Mouse (Mus musculus): Measurements from ENCODE around the gene Gm42517.

Gm42517 gene

DNA sequence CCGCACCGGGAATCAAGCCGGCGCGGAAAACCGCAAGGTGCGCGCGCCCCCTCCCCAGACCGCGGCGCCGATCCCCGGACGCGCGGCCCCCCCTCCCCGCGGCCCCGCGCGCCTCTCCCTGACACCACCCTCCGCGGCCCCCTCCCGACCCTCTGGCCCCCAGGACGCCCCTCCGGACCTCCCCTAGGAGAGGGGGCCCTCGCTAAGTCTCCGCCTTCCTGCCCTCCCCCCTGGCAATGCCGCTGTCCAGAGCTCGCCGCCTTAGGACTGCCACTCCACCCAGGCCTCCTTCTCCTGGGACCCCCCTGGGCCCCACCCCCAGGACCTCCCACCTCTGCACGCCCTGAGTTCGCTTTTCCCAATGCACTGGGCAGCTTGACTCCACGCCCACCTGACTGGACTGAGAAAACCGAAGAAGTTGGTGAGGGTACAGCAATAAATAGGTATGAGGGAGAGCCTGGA is at the start of gene Gm42517:
Gene Gm42517 (minus strand): TSS at position 52 of the 462 bp plus-strand sequence.
- DNase-seq = peak; percentile 7

DNA sequence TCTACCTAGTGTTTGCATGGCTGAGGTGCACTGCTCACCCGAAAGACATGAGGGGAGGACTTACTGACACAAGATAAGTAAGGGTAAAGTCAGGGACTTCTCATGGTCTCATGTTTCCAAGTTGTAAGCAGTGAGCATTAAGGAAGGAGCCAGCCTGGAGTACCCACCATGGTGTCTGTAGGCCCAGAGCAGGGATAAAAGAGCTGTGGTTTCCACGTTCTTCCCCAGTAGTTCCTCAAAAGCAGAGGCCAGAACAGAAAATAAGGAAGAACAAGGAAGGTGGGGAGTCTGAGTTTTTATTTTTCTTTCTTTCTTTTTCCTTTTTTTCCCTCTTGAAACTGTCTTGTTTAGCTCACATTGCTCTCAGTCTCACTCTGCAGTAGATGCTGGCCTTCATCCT is 47.0 kb upstream of the Gm42517 start:
- no peak for DNase-seq

DNA sequence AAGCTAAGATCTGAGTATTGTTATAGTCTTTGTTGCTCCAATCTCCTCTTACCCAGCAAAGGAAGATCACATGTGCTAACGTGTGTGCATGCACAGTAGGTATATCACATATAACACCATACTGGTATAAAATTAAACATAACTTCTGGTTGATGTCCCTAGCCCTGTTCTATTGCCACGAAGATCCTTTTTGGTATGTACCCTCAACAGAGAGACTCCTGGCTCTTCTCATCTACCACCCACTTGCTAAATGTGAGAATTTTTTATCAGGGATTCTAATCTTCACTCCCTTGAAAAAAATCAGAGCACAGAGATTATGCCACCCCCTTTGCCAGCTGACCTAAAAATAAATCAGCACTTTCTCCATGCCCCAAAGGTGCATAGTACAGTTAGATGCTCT is 39.3 kb upstream of the Gm42517 start:
- DNase-seq = no peak

DNA sequence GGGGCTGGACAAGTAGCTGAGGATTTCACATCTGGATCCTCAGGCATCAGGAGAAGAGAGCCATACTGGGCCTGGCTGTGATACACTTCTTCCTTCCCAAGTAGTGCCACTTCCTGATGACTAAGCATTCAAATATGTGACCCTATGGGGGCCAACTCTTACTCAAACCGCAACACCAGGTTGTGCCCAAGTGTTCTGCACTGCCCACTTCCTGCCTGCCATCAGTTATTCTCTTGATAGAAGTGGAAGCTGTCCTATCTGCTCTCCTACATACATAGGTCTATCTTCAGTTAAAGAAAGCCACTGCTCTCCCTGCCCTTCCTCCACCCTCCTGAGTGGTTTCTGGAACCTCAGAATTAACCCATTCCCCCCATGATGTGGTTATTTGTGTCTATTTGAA is 37.7 kb upstream of the Gm42517 start:
- no peak for DNase-seq

DNA sequence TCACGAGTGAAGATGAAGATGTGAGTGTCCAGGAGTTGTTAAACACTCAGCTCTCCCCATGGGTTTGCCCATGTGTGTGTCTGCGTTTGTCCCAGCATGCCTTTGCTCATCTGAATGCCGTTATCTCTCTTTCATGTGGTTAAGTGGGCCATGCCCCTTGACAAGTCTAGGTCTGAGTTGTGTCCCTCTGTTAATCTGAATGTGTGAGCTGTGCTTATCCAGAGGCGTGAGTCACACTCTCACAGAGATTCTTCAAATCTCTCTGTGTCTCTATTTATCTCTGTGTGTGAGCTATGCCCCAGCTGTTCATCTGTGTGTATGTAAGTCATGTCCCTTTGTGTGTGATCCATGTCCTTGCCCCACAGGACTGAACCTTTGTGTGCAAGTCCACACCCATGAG is 35.7 kb upstream of the Gm42517 start:
- DNase-seq = no peak

DNA sequence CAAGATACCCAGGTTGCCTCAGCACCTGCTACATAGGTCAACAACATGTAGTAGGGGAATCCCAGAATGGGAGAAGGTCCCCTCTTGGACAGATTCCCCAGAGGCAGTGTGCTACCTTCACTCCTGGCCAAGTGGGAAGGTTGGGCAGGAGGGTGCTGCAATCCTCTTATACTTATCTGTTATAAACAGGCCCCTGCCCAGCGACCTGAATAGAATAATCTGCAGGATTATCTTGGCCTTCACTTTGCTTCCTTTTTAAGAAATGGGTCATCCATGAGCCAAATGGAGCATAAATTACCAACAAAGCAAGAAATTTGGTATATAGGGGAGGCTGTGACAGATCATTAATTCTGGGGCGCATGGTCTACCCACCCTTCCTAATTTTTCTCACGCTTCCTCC is 22.0 kb upstream of the Gm42517 start:
- DNase-seq = no peak

DNA sequence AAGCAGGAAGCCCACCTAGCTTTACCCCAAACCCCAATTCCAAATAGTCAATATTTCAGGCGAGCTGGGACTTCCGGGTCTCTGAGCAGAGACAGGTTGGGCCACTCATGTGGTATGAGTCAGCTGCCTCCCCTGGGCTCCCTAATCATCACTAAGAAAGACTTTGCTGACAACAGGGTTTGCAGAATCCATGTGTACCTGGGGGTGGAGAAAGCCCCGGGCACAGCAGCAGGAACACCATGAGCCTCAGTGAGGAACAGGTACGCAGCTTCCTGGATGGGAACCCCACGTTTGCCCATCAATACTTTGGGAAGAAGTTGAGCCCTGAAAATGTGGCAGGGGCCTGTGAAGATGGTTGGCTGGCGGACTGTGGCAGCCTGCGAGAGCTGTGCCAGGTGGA is 20.5 kb upstream of the Gm42517 start, which contains the start of gene Pde6b:
Gene Pde6b (plus strand): TSS at position 191 of the 400 bp plus-strand sequence.
- no peak for DNase-seq

DNA sequence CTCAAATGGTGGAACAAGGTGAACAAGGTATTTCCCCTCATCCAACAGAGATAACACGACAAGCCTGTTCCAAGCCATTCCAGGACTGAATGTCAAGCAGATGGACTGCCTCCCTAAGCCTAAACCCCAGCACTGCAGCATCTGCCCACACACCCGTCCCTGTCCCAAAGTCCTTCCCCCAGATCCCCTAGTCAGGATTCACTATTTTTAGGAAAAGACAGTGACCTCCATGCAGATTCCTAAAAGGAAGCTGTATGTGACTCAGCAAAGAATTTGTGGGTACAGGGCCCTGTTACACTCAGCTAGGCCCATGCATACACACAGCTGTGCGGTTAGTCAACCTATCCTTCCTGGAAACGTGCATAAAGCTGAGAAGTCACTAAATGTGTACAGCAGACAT is 18.7 kb upstream of the Gm42517 start:
- DNase-seq = no peak

DNA sequence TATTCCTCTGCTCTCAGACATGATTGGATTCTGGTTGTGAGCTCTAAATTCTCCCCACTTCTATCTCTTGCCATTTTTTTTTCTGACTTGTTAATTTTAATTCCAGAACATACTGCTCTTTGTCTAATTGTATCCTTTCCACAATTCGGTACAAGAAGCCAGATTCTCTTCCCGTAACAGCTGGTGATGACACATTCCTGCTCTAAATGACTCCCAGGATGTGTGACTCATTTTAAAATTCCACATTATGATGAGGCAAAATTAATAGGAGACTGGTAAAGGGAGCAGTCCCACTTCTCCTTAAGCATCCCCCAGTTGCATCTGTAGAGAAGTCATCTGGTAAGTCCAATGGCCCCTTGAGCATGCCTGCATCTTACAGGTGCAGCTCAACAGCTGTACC is 17.9 kb upstream of the Gm42517 start:
- no peak for DNase-seq

DNA sequence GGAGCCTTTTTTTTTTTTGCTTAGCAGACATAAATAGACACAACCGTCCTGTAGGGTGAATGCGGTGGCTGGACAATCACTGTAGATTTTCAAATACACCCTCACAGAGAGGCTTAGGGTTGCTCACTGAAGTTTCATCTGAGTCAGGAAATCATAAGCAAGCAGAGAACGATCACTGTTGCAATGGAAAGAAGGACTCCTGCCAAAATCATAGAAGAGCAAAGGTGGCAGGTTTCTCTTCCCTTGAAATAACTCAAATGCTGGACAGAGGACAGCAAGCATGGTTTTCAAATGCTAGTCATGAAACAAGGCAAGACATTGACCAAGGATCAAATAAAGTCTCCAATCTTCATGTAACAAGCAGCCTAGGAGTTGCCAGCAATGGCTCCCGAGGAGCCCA is 10.6 kb upstream of the Gm42517 start:
- no peak for DNase-seq

DNA sequence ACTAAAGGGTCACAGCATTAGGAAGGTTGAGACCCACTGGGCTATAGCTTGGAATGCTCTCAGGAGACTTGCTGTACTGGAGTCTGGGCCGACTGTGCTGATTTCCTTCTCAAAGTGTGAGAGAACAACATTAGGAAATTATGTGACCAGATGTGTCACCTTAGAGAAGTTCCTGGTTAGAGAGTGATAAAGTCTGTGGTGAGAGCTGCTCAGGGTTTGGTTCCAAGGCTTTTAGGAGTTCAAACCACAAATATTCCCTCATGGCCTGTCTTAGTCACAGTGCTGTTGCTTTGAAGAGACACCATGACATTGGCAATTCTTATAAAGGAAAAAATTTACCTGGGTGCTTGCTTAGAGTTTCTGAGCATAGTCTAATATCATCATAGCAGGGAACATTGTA is 8.3 kb upstream of the Gm42517 start:
- DNase-seq = no peak

DNA sequence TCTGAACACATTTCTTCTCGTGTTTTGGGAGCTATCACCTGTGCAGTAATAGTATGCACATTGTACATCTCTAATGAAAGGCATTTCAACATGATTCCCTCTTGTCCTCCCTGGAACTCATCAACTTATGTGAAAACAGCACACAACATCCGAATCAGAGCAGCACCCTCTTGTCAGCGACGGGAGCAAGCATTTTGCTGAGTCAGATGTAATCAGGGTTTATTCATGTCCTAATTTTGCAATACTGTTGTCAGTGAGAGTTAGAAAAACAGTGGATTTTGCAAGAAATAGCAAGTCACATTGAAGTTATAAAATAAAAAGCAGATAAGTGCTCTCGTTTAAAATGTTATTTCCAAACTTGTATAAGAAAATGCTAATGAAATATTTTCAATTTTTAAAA is 6.4 kb upstream of the Gm42517 start:
- DNase-seq = no peak

DNA sequence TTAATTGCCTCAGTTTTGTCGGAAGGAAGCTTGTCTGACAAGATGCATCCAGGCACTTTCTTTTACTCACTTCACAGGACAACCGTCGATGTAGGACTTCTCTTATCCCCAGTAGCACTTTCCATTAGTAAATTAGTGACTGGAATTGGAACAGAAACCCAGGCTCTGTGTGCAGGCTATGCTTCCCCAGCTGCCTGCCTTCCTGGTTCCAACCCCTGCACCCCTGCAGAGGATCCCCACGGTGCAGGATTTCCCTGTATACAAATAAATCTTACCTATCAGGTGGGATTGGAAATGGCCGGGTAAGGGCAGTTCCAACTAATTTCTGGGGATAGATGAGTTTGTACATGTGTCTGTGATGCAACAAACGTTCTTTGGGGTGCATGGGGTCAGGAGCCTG is 2.2 kb upstream of the Gm42517 start:
- DNase-seq = no peak

DNA sequence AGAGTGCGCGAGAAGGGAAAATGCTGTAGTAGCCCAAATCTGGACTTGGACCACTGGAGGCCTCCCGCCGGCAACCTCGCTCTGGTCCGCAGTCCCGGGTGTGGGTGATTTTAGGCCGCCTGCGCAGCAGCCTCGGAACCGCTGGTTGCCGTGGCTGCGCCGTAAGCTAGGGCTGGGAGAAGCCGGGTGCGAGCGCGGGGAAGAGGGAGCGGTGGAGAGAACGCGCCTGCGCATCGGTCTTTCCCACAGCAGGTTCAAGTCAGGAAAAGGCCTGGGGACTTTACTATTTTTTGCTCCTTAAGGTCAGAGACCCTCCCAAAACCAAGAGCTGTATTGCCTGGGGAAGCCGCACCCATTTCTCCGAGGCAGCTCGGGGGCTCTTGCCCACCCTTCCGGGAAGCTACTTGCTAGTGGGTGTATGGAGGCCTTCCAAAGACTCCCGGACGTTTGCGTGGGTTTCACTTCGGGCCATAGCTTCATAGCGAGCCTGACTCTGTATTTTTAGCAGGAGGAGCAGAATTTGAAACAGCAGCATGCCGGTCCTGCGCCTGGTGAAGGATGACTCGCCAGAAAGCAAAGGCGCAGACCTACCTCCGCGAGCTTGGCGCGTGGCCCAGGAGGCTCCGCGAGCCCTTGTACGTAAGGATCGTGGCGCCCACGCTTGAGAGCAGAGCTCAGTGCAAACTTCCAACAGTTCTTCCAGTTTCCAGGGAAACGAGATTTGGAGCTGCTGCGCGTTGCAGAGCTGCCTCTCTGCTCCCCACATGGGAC is 1.3 kb upstream of the Gm42517 start:
- peak; percentile 55 for DNase-seq

DNA sequence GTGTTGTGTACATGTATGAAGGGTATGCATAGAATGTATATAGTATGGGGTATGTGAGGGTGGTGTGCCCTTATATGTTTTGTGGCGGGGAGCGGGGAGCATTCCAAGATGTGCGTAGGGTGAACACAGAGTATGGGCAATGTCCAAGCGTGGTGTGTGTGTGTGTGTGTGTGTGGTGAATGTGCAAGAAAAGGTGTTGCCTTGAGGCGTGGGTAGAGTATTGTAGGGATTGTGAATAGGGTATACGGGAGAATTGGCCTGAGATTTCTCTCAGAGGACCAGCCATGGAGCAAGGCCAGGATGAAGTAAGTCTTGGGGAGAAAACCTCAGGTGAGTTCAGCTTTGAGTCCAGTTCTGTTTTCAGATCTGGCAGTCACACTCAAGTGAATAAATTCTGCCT is 724 bp upstream of the Gm42517 start:
- DNase-seq = no peak

DNA sequence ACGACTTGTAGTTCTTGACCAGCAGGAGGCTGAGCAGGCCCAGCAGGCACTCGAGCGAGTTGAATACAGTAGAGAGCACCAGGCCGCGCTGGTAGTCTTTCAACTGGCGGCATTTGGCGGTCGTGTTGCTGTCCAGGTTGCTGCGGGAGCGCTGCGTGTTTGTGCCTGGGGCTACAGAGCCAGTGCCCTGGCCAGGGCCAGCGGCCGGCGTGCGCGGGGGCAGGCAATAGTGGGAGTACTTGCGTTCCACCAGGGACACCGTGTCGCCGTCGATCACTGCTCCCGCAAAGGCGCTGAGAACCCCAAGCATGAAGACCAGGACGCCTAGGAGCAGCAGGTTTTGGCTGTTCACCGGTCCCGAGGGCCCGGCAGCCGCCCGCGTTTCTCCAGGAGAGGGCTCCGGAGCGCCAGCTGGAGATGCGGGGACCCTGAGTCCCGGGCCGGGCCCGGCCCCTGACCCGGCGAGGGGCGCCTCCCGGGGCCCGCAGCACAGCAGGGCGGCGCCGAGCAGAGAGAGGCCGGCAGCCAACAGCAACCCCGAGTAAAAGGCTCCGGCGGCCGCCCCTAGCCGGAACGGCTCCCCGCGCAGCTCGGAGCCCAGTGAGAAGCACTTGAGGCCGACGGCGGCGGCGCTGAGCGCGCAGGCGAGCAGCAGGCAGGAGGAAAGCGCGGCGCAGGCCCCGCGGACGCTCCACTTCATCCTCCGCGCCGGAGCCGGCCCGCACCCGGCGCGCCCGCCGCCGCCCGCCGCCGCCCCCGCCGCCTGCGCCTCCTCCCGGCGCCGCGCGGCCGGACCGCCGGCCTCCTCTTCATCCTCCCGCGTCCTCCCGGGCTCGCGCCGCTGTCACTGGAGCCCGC is 509 bp downstream of the Gm42517 start:
- DNase-seq = peak; percentile 66

DNA sequence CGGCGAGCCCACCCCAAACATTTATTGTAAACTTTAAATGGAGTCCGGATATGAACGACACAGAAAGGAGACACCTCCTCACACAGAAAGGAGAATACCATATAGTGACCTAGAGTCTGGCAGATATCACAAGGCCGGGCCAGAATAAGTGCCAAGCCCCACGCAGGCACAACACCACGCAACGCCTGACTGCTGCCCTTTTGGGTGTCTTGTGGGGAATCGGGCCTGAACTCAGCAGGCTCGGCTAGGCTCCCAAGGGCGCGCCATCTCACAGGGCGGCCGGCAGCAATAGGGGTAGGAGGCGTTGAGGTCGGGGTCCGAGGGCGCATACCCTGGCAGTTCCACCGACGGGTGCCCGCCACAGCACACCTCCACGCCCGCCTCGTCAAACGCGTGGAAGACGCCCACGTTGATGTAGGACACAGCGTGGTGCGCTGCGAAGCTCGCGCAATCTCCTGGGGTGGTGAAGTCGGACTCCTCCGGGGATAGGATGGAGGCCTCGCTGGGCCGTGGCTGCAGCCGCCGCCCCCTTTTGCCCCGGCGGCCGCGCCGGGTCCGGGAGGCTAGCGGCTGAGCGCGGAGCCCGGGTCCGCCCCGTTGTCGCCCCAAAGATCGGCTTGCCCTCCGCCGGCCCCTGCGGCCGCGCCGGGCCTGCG is 1.3 kb downstream of the Gm42517 start:
- DNase-seq = no peak

DNA sequence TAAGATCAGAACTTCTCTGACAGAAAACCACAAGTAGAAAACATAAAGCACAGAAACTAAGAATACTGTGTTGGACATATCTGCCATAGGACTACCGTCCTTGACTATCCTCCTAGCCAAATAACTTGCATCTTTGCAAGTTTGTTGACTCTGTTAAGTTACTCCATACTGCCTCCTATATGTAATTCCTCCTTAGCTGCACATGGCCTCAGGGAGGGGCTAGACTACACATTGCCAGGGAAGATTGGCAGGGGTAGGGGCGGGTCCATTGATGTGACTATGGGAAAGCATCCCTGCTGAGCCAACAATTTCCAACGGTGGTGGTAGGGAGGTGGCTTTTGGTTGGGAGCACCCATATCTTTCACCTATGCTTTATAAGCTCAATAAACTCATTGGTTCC is 5.4 kb downstream of the Gm42517 start:
- DNase-seq = no peak

DNA sequence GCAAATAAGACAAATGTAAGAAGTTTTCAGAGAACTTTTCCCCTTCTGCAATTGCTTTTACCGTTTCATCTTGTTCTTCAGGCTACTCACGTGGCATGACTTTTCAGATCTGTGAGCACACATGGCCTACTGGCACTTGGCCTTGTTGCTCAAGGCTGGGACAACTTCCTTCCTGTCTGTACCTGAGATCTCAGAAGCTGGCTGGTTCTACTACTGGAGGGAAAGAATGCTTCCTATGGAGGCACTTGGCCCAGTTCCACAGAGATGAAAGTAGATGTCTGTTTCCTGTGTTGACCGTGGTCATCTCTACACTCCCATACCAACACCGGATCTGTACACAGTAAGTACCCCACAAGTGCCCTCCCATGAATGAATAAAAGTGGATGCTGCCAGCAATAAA is 7.5 kb downstream of the Gm42517 start:
- no peak for DNase-seq

DNA sequence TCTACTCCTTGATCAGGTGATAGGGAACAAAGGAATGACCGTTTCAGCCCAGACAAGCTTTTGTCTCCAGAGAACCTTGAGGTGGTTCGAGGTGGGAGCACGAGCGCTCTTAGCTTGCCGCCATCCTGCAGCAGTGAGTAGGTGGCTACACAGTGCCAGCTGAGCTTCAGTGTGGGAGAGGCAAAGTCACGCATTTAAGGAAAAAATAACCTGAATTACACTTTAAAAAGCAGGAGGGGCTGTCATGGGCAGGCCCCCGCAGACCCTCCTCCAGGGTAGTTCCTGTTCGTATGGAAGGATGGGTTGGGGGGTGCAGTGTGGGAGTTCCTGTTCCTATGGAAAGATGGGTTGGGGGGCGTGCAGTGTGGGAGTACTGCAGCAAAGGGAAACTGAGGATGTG is 8.2 kb downstream of the Gm42517 start:
- no peak for DNase-seq

DNA sequence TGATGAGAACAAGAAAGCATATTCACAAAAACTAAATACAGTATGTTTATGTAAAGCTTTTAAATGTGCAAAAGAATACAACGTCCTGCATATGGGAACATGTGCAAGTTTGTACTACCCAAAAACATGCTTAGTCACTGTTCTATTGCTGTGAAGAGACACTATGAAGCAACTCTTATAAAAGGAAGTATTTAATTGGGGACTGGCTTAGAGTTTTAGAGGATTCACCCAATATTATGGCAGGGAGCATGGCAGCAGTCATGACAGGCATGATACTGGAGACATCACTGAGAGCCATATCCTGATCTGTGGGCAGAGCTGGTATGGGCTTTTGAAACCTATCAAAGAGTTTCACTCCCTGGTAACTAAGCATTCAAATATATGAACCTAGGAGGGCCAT is 9.9 kb downstream of the Gm42517 start:
- DNase-seq = no peak

DNA sequence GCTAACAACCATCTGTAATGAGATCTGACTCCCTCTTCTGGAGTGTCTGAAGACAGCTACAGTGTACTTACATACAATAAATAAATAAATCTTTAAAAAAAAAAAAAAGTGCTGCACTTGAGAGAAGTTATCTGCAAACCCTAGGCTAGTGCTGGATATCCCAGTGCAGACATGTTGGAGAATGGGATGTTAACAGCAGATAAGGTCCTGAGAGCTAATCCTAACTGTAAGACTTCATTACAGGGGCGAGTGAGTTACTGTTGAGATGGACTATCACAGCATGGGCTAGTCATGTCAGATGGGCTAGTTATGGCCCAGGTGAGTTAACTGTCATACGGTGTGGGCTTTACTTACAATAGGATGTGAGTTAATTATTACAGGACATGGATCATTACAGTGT is 13.7 kb downstream of the Gm42517 start:
- no peak for DNase-seq

DNA sequence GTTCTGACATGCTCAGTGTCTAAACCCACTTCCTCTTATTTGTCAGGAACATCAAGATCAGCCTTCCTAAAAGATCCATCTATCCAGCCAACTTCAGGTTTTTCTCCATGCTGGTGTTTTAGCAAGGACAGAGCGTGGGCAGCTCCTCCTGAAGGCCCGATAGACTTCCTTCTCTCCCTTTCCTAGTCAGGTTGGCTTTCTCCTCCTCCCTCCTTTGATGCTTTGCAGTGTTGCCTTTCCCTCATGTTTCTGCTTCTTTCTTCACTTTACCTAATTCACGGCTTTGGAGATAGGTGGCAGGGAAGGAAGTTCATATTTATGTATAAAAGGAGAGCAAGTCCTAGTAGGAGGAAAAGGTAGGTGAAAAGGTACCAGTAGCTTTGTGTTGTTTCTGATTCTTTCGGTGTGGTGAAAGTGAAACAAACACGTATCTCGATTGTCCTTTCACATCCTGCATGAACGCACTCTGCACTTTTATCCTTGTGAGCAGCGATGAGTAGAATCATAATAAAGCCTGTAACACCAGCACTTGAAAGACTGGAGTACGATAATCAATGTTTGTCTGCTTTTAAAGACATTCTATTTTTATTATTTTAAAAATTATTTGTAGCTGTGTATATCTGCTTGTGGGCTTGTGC is 18.1 kb downstream of the Gm42517 start:
- DNase-seq = no peak

Measured in embryo, embryonic 11 days (tissue).